Mouse (Mus musculus) bone marrow, adult 2 months (tissue): Measurements from ENCODE around the gene Wdr81.

Experiments
- CTCF ChIP-seq: fragments of 200-500 bp; IDR thresholded peaks from 2 replicates; pipeline ENCODE4 v1.5.1; 2011; ENCODE audit warnings: low read length, control low read depth; ENCODE audit not compliant: control insufficient read depth, insufficient read depth
- POLR2A ChIP-seq: fragments of 200-500 bp; IDR thresholded peaks from 2 replicates; pipeline ENCODE4 v1.6.1; 2011; ENCODE audit warnings: low read depth, mild to moderate bottlenecking, control low read depth, low read length, borderline replicate concordance; ENCODE audit not compliant: control insufficient read depth

- TF ChIP-seq POLR2A (no peak), CTCF (no peak)
Observed at GRCm38 (mm10) chr11:75461743-75462252, 7.3 kb upstream of the Wdr81 start.
